Mouse (Mus musculus): Measurements from ENCODE around the gene Irf2bp1. TPM values are rescaled to one million over a fixed set of nuclear protein-coding genes. Genes with fewer than 3 reads are reported as not detected.

Gene Irf2bp1
- total and polyA plus RNA-seq, 3 experiments: 4.9 to 12.8 (median 6.6) TPM

- H3K36me3 ChIP-seq (replicated peaks in 1 of 2; ENCODE audit: control insufficient read depth in 1 of 2, insufficient read depth in 1 of 2, low read length in 1 of 2): peaks cover 12 to 60% of the 10 kb centered on the region in 2 experiments
- no peak overlapping the region for H3K9ac ChIP-seq (ENCODE audit: insufficient read depth, low read depth)
- peaks cover 8 to 23% of the 10 kb centered on the region in 2 experiments for H3K4me1 ChIP-seq (ENCODE audit: control insufficient read depth in 1 of 2, insufficient read depth in 2 of 2)
- in situ Hi-C loops (cut with MboI; ENCODE audit: low pct_ligation_motif_present, low pct_unique_long_range_greater_than_20kb, low sequenced_read_pairs): no loop called here
- no peak for TF ChIP-seq UBTF (IDR thresholded peaks at IDR 0.05; ENCODE audit: low read depth, low read length)
- dilution Hi-C loops (cut with MboI; ENCODE audit: extremely low pct_ligation_motif_present, extremely low pct_unique_long_range_greater_than_20kb, low sequenced_read_pairs): no loop called here
- no peak overlapping the region for H3K27ac ChIP-seq (ENCODE audit: insufficient read depth, low read depth)
- no peaks in the 10 kb centered on the region for H3K79me2 ChIP-seq (replicated peaks; ENCODE audit: control insufficient read depth, extremely low read depth, insufficient read depth, poor library complexity, severe bottlenecking)
- H3K9me3 ChIP-seq (replicated peaks; ENCODE audit: low read length): peaks cover 2% of the 10 kb centered on the region
- H3K27me3 ChIP-seq (replicated peaks): peaks cover 23% of the 10 kb centered on the region
- no peak for DNase-seq (ENCODE audit: extremely low read depth)
- no peak overlapping the region for H3K4me2 ChIP-seq (ENCODE audit: insufficient read depth, low read depth, poor library complexity, severe bottlenecking)
- no peak overlapping the region for H3K4me3 ChIP-seq (replicated peaks in 1 of 3; ENCODE audit: low read depth in 2 of 3, low read length in 2 of 3, poor library complexity in 1 of 3)
Measured at GRCm38 (mm10) chr7:18993036-18993435, 10.8 kb upstream of the Irf2bp1 start.

- dilution Hi-C loops (cut with MboI; ENCODE audit: extremely low pct_ligation_motif_present, extremely low pct_unique_long_range_greater_than_20kb, low sequenced_read_pairs) (no loop called here), in situ Hi-C loops (cut with MboI; ENCODE audit: low pct_ligation_motif_present, low pct_unique_long_range_greater_than_20kb, low sequenced_read_pairs) (no loop called here)
- no peak overlapping the region for H3K4me2 ChIP-seq (ENCODE audit: insufficient read depth, low read depth, poor library complexity, severe bottlenecking)
- H3K79me2 ChIP-seq (replicated peaks; ENCODE audit: control insufficient read depth, extremely low read depth, insufficient read depth, poor library complexity, severe bottlenecking): no peaks in the 10 kb centered on the region
- H3K9me3 ChIP-seq (replicated peaks; ENCODE audit: low read length): no peaks in the 10 kb centered on the region
- no peak for DNase-seq (ENCODE audit: extremely low read depth)
- H3K27ac ChIP-seq (ENCODE audit: insufficient read depth, low read depth): no peak overlapping the region
- H3K27me3 ChIP-seq (replicated peaks): no peaks in the 10 kb centered on the region
- peaks cover 12 to 46% of the 10 kb centered on the region in 2 experiments for H3K36me3 ChIP-seq (replicated peaks in 1 of 2; ENCODE audit: control insufficient read depth in 1 of 2, insufficient read depth in 1 of 2, low read length in 1 of 2)
- TF ChIP-seq USF1 (IDR thresholded peaks at IDR 0.05; ENCODE audit: low read depth, low read length) (no peak), RCOR1 (conservative IDR thresholded peaks at IDR 0.05; ENCODE audit: low read depth, low read length) (no peak), ZNF384 (IDR thresholded peaks at IDR 0.05; ENCODE audit: low read depth, low read length) (no peak), HCFC1 (IDR thresholded peaks at IDR 0.05; ENCODE audit: low read depth, low read length) (no peak), CHD1 (IDR thresholded peaks at IDR 0.05; ENCODE audit: low read depth, low read length) (no peak), CTCF (conservative IDR thresholded peaks at IDR 0.05 in 1 of 2, IDR thresholded peaks at IDR 0.05 in 1 of 2; ENCODE audit: low read depth in 2 of 2, low read length in 2 of 2) (peak in 1 of 2 experiments; percentile 42; a peak in 2 of 4 replicates), POLR2AphosphoS2 (IDR thresholded peaks at IDR 0.05; ENCODE audit: low read depth, low read length) (no peak)
- H3K9ac ChIP-seq (ENCODE audit: insufficient read depth, low read depth): no peak overlapping the region
- H3K4me1 ChIP-seq (ENCODE audit: control insufficient read depth in 1 of 2, insufficient read depth in 2 of 2): peaks cover 4 to 36% of the 10 kb centered on the region in 2 experiments; a peak in 2 of 4 replicates
- no peak overlapping the region for H3K4me3 ChIP-seq (replicated peaks in 1 of 3; ENCODE audit: low read depth in 2 of 3, low read length in 2 of 3, poor library complexity in 1 of 3)
Measured at GRCm38 (mm10) chr7:18998835-18999234, 5.0 kb upstream of the Irf2bp1 start.

- TF ChIP-seq KAT2A (IDR thresholded peaks at IDR 0.05; ENCODE audit: insufficient replicate concordance, low read length) (no peak), GABPA (IDR thresholded peaks at IDR 0.05; ENCODE audit: insufficient replicate concordance, low read depth, low read length) (no peak), TCF12 (IDR thresholded peaks at IDR 0.05; ENCODE audit: low read depth, low read length) (no peak), MAZ (IDR thresholded peaks at IDR 0.05; ENCODE audit: low read depth, low read length) (no peak), TBP (conservative IDR thresholded peaks at IDR 0.05; ENCODE audit: low read depth, low read length) (no peak)
- no peaks in the 10 kb centered on the region for H3K27me3 ChIP-seq (replicated peaks)
- peaks cover 9 to 45% of the 10 kb centered on the region in 2 experiments; a peak in 2 of 4 replicates for H3K4me1 ChIP-seq (ENCODE audit: control insufficient read depth in 1 of 2, insufficient read depth in 2 of 2)
- in situ Hi-C loops (cut with MboI; ENCODE audit: low pct_ligation_motif_present, low pct_unique_long_range_greater_than_20kb, low sequenced_read_pairs) (no loop called here), dilution Hi-C loops (cut with MboI; ENCODE audit: extremely low pct_ligation_motif_present, extremely low pct_unique_long_range_greater_than_20kb, low sequenced_read_pairs) (no loop called here)
- H3K27ac ChIP-seq (ENCODE audit: insufficient read depth, low read depth): peak overlapping the region; percentile 31; the same call in 1 of the 2 replicates
- peak overlapping the region; percentile 73 for H3K9ac ChIP-seq (ENCODE audit: insufficient read depth, low read depth)
- H3K79me2 ChIP-seq (replicated peaks; ENCODE audit: control insufficient read depth, extremely low read depth, insufficient read depth, poor library complexity, severe bottlenecking): no peaks in the 10 kb centered on the region
- no peak for DNase-seq (ENCODE audit: extremely low read depth)
- peak overlapping the region; percentile 38 to 62 (median 59) for H3K4me3 ChIP-seq (replicated peaks in 1 of 3; ENCODE audit: low read depth in 2 of 3, low read length in 2 of 3, poor library complexity in 1 of 3)
- peaks cover 8 to 40% of the 10 kb centered on the region in 2 experiments for H3K36me3 ChIP-seq (replicated peaks in 1 of 2; ENCODE audit: control insufficient read depth in 1 of 2, insufficient read depth in 1 of 2, low read length in 1 of 2)
- peaks cover 3% of the 10 kb centered on the region for H3K9me3 ChIP-seq (replicated peaks; ENCODE audit: low read length)
- peak overlapping the region; percentile 64; the same call in 1 of the 2 replicates for H3K4me2 ChIP-seq (ENCODE audit: insufficient read depth, low read depth, poor library complexity, severe bottlenecking)
Measured at GRCm38 (mm10) chr7:19000421-19000820, 3.4 kb upstream of the Irf2bp1 start.

Data from CH12.LX (cell line).